Mouse (Mus musculus): ENCODE results near the gene Celf2. TPM values are rescaled to one million over a fixed set of nuclear protein-coding genes. Genes with fewer than 3 reads are reported as not detected.

Celf2 gene
- total RNA-seq, 2 experiments from 2014 or later: 424 to 432 TPM

- DNase-seq (ENCODE audit: low spot score in 2 of 2): no peak
Measured at GRCm38 (mm10) chr2:7395473-7395872, 113.9 kb downstream of the Celf2 start.

GRCm38 (mm10) chr2:7392500-7392899 is 116.9 kb downstream of the Celf2 start:
- no peak for DNase-seq (ENCODE audit: low spot score in 2 of 2)

GRCm38 (mm10) chr2:7389264-7389663 is 120.1 kb downstream of the Celf2 start:
- DNase-seq (ENCODE audit: low spot score in 2 of 2): no peak

DNA sequence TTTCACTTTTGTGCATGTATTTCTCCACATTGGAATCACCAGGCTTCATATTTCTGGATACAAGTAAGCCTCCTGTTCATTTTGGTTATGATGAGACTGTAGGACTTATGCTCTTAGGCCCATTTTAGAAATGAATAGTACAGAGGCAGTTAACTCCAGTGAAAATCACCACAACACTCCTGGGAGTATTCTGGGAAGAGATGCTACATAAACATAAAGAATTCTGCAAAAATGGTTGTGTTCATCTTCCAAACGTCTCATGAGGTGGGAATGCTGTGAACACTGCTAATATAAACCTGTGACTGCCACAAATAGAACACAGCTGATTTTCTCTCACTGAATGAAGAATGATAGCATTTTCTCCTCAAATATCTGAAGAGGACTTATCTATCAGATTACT is 130.6 kb downstream of the Celf2 start:
- no peak for DNase-seq (ENCODE audit: low spot score in 2 of 2)

GRCm38 (mm10) chr2:7377878-7378277 is 131.5 kb downstream of the Celf2 start:
- DNase-seq (ENCODE audit: low spot score in 2 of 2): no peak

DNA sequence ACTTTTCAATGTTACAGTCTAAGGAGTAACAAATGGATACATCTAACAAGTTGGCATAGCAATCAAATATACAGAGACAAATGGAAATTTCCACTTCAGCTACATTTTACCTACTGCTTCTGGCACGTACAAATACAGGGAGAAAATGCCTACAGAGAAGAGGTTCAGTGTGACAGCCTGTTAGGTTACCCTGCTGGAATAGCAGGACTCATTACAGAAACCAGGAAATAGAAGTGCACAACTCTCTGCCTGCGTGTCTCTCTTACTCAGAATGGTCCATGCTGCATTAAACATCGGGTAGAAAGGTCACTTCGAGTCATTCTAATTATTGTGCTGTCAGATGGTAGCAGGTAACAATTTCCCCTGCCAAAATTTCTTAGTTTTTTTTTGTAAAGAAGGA is 141.6 kb downstream of the Celf2 start:
- no peak for DNase-seq (ENCODE audit: low spot score in 2 of 2)

GRCm38 (mm10) chr2:7359557-7359956 is 149.8 kb downstream of the Celf2 start:
- no peak for DNase-seq (ENCODE audit: low spot score in 2 of 2)

DNA sequence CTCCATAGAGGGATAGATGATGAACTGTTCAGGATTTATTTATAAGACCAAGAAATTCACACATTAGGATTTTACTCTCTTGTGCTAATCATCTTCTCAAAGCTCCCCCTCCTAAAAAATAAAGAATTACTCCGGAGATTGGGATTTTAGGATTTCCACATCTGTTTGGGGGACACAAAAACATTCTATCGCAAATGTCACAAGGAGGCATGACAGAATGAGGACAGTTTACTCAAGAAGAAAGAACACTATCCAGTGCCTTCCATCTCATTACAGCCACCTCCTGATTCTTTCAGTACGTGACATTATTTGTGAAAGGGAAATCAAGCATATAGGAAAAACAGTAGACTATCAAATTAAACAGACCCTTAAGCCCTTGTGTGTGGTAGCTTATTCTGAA is 150.5 kb downstream of the Celf2 start:
- DNase-seq (ENCODE audit: low spot score in 2 of 2): no peak

GRCm38 (mm10) chr2:7351234-7351633 is 158.1 kb downstream of the Celf2 start:
- peak in 1 of 2 experiments; percentile 69 for DNase-seq (ENCODE audit: low spot score in 2 of 2)

DNA sequence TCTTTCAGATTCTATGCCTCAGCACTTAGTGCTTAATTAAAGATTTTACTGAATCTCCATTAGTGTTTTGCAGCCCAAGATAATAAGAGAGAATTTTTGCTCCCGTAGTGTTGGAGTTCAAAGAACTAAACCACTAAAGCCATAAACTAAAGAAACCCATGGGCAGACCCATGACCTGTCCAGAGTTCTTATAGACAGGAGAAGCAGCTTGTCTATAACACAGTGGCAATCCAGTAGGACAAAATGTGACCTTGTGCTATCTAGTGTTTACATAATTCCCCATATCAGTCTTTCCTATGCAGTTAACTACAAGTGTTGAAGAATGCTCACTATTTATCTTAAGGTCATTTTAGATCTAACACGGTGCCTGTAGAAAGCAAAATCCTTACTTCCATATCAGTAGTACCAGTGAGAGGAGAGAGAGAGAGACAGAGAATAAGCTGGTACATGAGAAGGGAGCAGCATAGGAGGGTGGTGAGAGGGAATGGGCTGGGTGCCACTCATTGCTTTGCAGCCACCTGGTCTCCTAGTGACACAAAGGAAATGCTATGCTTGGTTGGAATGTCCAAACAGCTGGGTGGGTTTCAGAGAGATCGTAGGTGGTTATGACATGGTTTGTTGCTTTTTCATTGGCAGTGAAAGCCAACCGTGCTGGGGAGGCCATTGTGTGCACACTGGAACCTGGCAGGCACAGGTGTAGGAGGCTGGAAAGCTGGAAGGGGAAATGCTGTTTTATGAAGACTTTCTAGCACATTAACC is 162.5 kb downstream of the Celf2 start:
- peak; percentile 69 to 82 for DNase-seq (ENCODE audit: low spot score in 2 of 2)

- no peak for DNase-seq (ENCODE audit: low spot score in 2 of 2)
Measured at GRCm38 (mm10) chr2:7344951-7345350, 164.4 kb downstream of the Celf2 start.

GRCm38 (mm10) chr2:7342911-7343478 is 166.4 kb downstream of the Celf2 start:
- no peak for DNase-seq (ENCODE audit: low spot score in 2 of 2)

DNA sequence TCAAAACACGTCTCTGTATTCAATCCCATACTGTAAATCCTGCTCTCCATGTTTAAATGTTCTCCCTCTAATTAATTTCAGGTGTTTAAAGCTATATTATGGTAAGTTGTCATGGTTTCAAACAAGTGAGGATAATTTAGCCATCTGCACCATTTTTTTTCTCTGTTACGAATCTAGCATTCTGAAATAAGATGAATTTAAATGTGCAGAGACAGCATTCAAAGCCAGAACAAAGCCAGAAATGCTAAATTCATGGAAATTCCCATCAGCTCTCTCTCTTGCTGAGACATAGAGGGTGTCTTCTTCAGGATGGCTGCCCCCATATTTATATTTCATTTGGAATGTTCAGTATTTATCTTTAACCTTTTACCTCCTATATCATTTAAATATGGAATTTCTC is 174.5 kb downstream of the Celf2 start:
- no peak for DNase-seq (ENCODE audit: low spot score in 2 of 2)

GRCm38 (mm10) chr2:7328018-7328899 is 181.1 kb downstream of the Celf2 start:
- DNase-seq (ENCODE audit: low spot score in 2 of 2): no peak

DNA sequence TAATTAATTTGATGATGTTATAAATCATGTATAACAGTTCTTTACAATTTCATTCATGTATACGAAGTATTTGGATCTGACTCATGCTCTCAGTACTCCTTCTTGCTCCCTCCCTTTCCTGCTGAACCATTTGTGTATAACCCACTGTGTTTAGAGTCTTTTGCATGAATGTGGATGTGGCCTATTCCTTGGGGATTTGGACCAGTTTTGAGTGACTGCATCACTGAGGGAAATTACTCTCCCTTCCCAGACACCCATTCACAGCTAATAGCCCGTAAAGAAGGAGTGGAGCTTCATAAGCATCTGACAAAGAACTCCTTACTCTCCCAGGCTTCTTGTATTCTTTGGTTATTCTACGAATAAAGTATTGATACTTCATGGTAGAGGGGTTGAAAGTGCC is 189.6 kb downstream of the Celf2 start:
- DNase-seq (ENCODE audit: low spot score in 2 of 2): no peak

- no peak for DNase-seq (ENCODE audit: low spot score in 2 of 2)
Measured at GRCm38 (mm10) chr2:7311776-7312175, 197.6 kb downstream of the Celf2 start.

DNA sequence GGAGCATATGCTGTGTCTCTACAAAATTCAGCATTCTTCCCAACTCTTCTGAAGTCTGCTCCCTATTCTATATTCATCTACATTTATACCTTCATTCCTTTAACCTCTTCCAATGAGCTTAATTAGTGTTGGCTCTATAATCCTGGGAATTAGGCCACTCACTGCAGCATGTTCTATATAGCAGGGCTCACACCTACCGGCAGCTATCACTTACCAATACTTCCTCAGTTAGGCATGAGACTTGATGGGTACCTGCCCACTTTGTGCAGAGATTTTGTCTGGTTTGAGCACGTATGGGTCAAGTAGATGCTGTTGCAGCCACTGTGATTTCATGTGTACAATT is 198.6 kb downstream of the Celf2 start:
- no peak for DNase-seq (ENCODE audit: low spot score in 2 of 2)

DNA sequence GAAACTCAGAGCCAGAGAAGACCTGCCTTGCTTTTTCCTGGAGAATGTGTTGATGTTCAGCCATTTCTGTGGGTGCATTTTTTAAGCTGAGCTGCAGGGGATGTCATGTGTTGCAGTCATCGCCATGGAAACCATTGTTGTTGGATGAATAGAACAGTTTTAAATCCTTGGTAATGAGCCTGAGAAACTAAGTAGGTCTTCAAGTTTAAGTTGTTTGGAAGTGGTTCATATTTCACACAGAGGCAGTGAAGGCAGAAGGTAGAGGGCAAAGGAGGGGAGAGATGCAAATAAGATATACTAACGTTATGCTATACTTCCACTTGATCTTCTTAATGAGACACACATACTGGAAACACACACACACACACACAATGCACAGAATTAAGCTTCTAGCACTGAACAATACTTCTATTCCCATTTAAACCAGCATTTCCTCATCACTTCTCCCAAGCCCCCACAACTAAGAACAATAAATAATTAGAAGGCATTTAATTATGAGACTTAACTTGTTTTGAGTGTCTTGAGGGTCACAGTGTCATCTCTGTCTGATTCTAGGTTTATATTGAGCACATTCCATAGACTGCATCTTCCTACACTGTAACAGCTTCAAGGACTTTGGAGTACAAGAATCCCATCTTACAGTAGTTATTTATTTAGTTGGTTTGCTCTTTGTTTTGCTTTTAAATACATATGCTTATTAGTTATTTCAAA is 199.1 kb downstream of the Celf2 start:
- DNase-seq (ENCODE audit: low spot score in 2 of 2): peak; percentile 35 to 75

GRCm38 (mm10) chr2:7309324-7309723 is 200.0 kb downstream of the Celf2 start:
- DNase-seq (ENCODE audit: low spot score in 2 of 2): no peak

GRCm38 (mm10) chr2:7308731-7309130 is 200.6 kb downstream of the Celf2 start:
- DNase-seq (ENCODE audit: low spot score in 2 of 2): no peak

DNA sequence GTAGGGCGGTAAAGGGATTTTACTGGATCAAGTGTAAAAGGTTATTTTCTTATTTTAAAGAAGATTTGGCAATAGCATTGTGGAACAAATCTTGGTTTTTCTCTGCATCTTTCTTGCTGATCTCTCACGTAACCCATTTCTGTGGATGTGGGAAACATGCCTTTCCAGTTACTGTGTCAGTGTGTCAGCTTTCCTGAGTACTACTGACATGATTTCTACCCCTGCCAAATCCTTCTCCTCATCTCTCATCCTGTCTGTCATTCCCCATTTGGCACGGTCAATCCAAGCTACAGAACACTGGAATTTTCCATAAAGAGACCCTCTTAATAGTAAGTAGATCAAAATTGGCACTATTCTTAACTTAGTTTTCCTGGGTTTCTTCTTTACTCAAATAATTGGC is 221.9 kb downstream of the Celf2 start:
- no peak for DNase-seq (ENCODE audit: low spot score in 2 of 2)

DNA sequence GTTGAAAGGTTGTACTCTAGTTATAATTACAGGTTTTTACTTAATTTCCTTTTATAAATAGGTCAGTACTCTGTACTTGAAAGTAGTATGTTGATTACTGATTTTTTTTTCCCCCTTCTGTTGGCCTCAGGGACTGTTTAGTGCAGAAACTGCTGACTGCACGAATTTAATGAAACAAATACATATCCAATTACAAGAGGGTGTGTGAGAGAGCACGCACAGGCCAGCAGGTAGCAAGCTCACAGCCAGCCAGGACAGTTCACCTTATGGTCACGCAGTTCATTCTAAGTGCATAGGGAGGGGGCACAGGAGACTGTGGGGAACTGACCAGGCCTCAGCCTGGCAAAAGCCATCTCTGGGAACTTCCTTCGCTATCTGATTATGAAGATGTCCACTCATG is 236.1 kb downstream of the Celf2 start:
- no peak for DNase-seq (ENCODE audit: low spot score in 2 of 2)

All from layer of hippocampus, adult 18-20 months (tissue).